Mouse (Mus musculus) midbrain, embryonic 15.5 days (tissue): ENCODE measurements at regions not wholly inside any gene's neighbourhood (a gene's known extent, or its start where the extent isn't known, plus 50 kb on each side); places are given as distances from the start of the nearest gene placed in this dataset.

Experiments used
- ATAC-seq: fragments of 200-750 bp; cut with Nextera tagmentation; replicated peaks from 2 replicates; pipeline ENCODE4 v1.8.0; 2017; ENCODE audit warnings: moderate TSS enrichment
- H3K27ac ChIP-seq: fragments of 300-500 bp; sonication (generic); 2 replicates; pipeline ENCODE4 v1.5.1; 2015; ENCODE audit warnings: mild to moderate bottlenecking, inconsistent platforms
- H3K27me3 ChIP-seq: fragments of 300-500 bp; sonication (generic); replicated peaks from 2 replicates; pipeline ENCODE4 v1.6.1; 2015; ENCODE audit warnings: inconsistent platforms
- H3K36me3 ChIP-seq: fragments of 300-500 bp; sonication (generic); replicated peaks from 2 replicates; pipeline ENCODE4 v1.6.1; 2015; ENCODE audit warnings: inconsistent platforms
- H3K4me1 ChIP-seq: fragments of 300-500 bp; sonication (generic); 2 replicates; pipeline ENCODE4 v1.6.1; 2015; ENCODE audit warnings: inconsistent platforms
- H3K4me2 ChIP-seq: fragments of 300-500 bp; sonication (generic); 2 replicates; pipeline ENCODE4 v1.6.1; 2015; ENCODE audit warnings: inconsistent platforms, mild to moderate bottlenecking, moderate library complexity
- H3K4me3 ChIP-seq: fragments of 300-500 bp; sonication (generic); 2 replicates; pipeline ENCODE4 v1.5.1; 2015; ENCODE audit warnings: mild to moderate bottlenecking, inconsistent platforms
- H3K9ac ChIP-seq: fragments of 300-500 bp; sonication (generic); 2 replicates; pipeline ENCODE4 v1.6.1; 2015; ENCODE audit warnings: mild to moderate bottlenecking, inconsistent platforms
- H3K9me3 ChIP-seq: fragments of 300-500 bp; sonication (generic); 2 replicates; pipeline ENCODE4 v1.6.1; 2016; ENCODE audit warnings: inconsistent platforms
- WGBS: fragments of 180-500 bp; shearing (Covaris S2); methylation state at CpG from one replicate; pipeline ENCODE4 v1.1.7; 2015; ENCODE audit warnings: mixed read lengths; 5-methylcytosine and 5-hydroxymethylcytosine counted together

- Histone ChIP-seq H3K4me3 (no peak overlapping the region), H3K36me3 (no peaks in the 10 kb centered on the region), H3K27me3 (no peaks in the 10 kb centered on the region), H3K27ac (0 out of 2 replicates have a peak overlapping the region, but pooled peaks have one; percentile 11), H3K4me1 (peaks cover 15% of the 10 kb centered on the region), H3K9me3 (no peaks in the 10 kb centered on the region), H3K4me2 (no peak overlapping the region), H3K9ac (no peak overlapping the region)
- no peak for ATAC-seq
- 6% methylated on average over 2 of the region's 2 CpGs for WGBS
Observed at GRCm38 (mm10) chr5:26206766-26207122, 50.7 kb upstream of the Gm7361 start.

- 51% methylated on average over 6 of the region's 6 CpGs for WGBS
- Histone ChIP-seq H3K36me3 (no peaks in the 10 kb centered on the region), H3K4me1 (peaks cover 11% of the 10 kb centered on the region), H3K27me3 (no peaks in the 10 kb centered on the region), H3K9me3 (no peaks in the 10 kb centered on the region), H3K4me3 (no peak overlapping the region), H3K4me2 (no peak overlapping the region), H3K27ac (0 out of 2 replicates have a peak overlapping the region, but pooled peaks have one; percentile 3), H3K9ac (no peak overlapping the region)
- peak; percentile 13; the same call in 1 of the 2 replicates for ATAC-seq
Observed at GRCm38 (mm10) chr5:26206066-26206765, 51.3 kb upstream of the Gm7361 start.

GRCm38 (mm10) chr5:26202471-26202870 is 55.0 kb upstream of the Gm7361 start:
- no peak overlapping the region for H3K9ac ChIP-seq
- H3K27me3 ChIP-seq = no peaks in the 10 kb centered on the region
- H3K27ac ChIP-seq = no peak overlapping the region
- no peak overlapping the region for H3K4me2 ChIP-seq
- no peaks in the 10 kb centered on the region for H3K36me3 ChIP-seq
- no peaks in the 10 kb centered on the region for H3K9me3 ChIP-seq
- ATAC-seq = no peak
- 89% methylated on average over 6 of the region's 6 CpGs for WGBS
- no peak overlapping the region for H3K4me3 ChIP-seq
- no peaks in the 10 kb centered on the region for H3K4me1 ChIP-seq

- no peak overlapping the region for H3K27ac ChIP-seq
- no peaks in the 10 kb centered on the region for H3K27me3 ChIP-seq
- H3K36me3 ChIP-seq = no peaks in the 10 kb centered on the region
- no peaks in the 10 kb centered on the region for H3K9me3 ChIP-seq
- H3K4me3 ChIP-seq = no peak overlapping the region
- no peak overlapping the region for H3K4me2 ChIP-seq
- ATAC-seq = no peak
- H3K4me1 ChIP-seq = no peaks in the 10 kb centered on the region
- no peak overlapping the region for H3K9ac ChIP-seq
- 16% methylated on average over 5 of the region's 5 CpGs for WGBS
Observed at GRCm38 (mm10) chr5:26189377-26189776, 68.1 kb upstream of the Gm7361 start.

- Histone ChIP-seq H3K9me3 (no peaks in the 10 kb centered on the region), H3K4me1 (no peaks in the 10 kb centered on the region), H3K4me3 (no peak overlapping the region), H3K9ac (no peak overlapping the region), H3K27me3 (no peaks in the 10 kb centered on the region), H3K36me3 (no peaks in the 10 kb centered on the region), H3K4me2 (no peak overlapping the region), H3K27ac (no peak overlapping the region)
- no peak for ATAC-seq
- WGBS = 86% methylated on average over 8 of the region's 8 CpGs
Observed at GRCm38 (mm10) chr5:26187212-26187611, 66.0 kb upstream of the Gm10220 start.

- H3K4me2 ChIP-seq = no peak overlapping the region
- H3K4me3 ChIP-seq = no peak overlapping the region
- H3K36me3 ChIP-seq = no peaks in the 10 kb centered on the region
- H3K4me1 ChIP-seq = no peaks in the 10 kb centered on the region
- WGBS = 5% methylated on average over 5 of the region's 5 CpGs
- ATAC-seq = peak; percentile 78
- no peak overlapping the region for H3K27ac ChIP-seq
- no peaks in the 10 kb centered on the region for H3K27me3 ChIP-seq
- no peaks in the 10 kb centered on the region for H3K9me3 ChIP-seq
- no peak overlapping the region for H3K9ac ChIP-seq
Observed at GRCm38 (mm10) chr5:26185417-26185816, 64.2 kb upstream of the Gm10220 start.

GRCm38 (mm10) chr5:26176064-26176463 is 54.8 kb upstream of the Gm10220 start:
- no peaks in the 10 kb centered on the region for H3K4me1 ChIP-seq
- H3K9ac ChIP-seq = no peak overlapping the region
- WGBS = 77% methylated on average over 2 of the region's 2 CpGs
- no peaks in the 10 kb centered on the region for H3K9me3 ChIP-seq
- no peaks in the 10 kb centered on the region for H3K36me3 ChIP-seq
- no peak overlapping the region for H3K4me3 ChIP-seq
- no peaks in the 10 kb centered on the region for H3K27me3 ChIP-seq
- no peak for ATAC-seq
- no peak overlapping the region for H3K27ac ChIP-seq
- no peak overlapping the region for H3K4me2 ChIP-seq

GRCm38 (mm10) chr5:26171662-26172384 is 50.6 kb upstream of the Gm10220 start:
- H3K27ac ChIP-seq = no peak overlapping the region
- no peak overlapping the region for H3K4me3 ChIP-seq
- H3K9me3 ChIP-seq = no peaks in the 10 kb centered on the region
- H3K36me3 ChIP-seq = no peaks in the 10 kb centered on the region
- H3K9ac ChIP-seq = no peak overlapping the region
- H3K4me1 ChIP-seq = no peaks in the 10 kb centered on the region
- WGBS = 51% methylated on average over 5 of the region's 5 CpGs
- H3K4me2 ChIP-seq = no peak overlapping the region
- H3K27me3 ChIP-seq = no peaks in the 10 kb centered on the region
- ATAC-seq = no peak

- 81% methylated on average over 4 of the region's 4 CpGs for WGBS
- Histone ChIP-seq H3K27ac (no peak overlapping the region), H3K4me3 (no peak overlapping the region), H3K9ac (no peak overlapping the region), H3K27me3 (no peaks in the 10 kb centered on the region), H3K4me2 (no peak overlapping the region), H3K4me1 (no peaks in the 10 kb centered on the region), H3K9me3 (no peaks in the 10 kb centered on the region), H3K36me3 (no peaks in the 10 kb centered on the region)
- no peak for ATAC-seq
Observed at GRCm38 (mm10) chr5:26170717-26171500, 49.7 kb upstream of the Gm10220 start.
